Mouse (Mus musculus) liver, embryonic 15.5 days (tissue): ENCODE results near the gene Emc6. TPM values are rescaled to one million over a fixed set of nuclear protein-coding genes. Genes with fewer than 3 reads are reported as not detected.

Experiments
- ATAC-seq: fragments of 200-750 bp; cut with Nextera tagmentation; 2 replicates; pipeline ENCODE4 v1.8.0; 2017; ENCODE audit warnings: moderate number of reproducible peaks, mild to moderate bottlenecking, moderate library complexity; ENCODE audit not compliant: insufficient read depth
- H3K27ac ChIP-seq: fragments of 300-500 bp; sonication (generic); replicated peaks from 2 replicates; pipeline ENCODE4 v1.5.1; 2015; ENCODE audit warnings: mild to moderate bottlenecking, inconsistent platforms
- H3K27me3 ChIP-seq: fragments of 300-500 bp; sonication (generic); 2 replicates; pipeline ENCODE4 v1.6.1; 2015; ENCODE audit warnings: mild to moderate bottlenecking, inconsistent platforms
- H3K36me3 ChIP-seq: fragments of 300-500 bp; sonication (generic); replicated peaks from 2 replicates; pipeline ENCODE4 v1.6.1; 2015; ENCODE audit warnings: moderate library complexity, mild to moderate bottlenecking, inconsistent platforms
- H3K4me1 ChIP-seq: fragments of 300-500 bp; sonication (generic); replicated peaks from 2 replicates; pipeline ENCODE4 v1.6.1; 2015; ENCODE audit warnings: inconsistent platforms
- H3K4me2 ChIP-seq: fragments of 300-500 bp; sonication (generic); 2 replicates; pipeline ENCODE4 v1.6.1; 2015; ENCODE audit warnings: moderate library complexity, mild to moderate bottlenecking, inconsistent platforms
- H3K4me3 ChIP-seq: fragments of 300-500 bp; sonication (generic); replicated peaks from 2 replicates; pipeline ENCODE4 v1.5.1; 2015; ENCODE audit warnings: mild to moderate bottlenecking, inconsistent platforms
- H3K9ac ChIP-seq: fragments of 300-500 bp; sonication (generic); 2 replicates; pipeline ENCODE4 v1.6.1; 2015; ENCODE audit warnings: moderate library complexity, mild to moderate bottlenecking, inconsistent platforms
- H3K9me3 ChIP-seq: fragments of 300-500 bp; sonication (generic); replicated peaks from 2 replicates; pipeline ENCODE4 v1.6.1; 2016; ENCODE audit warnings: inconsistent platforms
- WGBS: fragments of 180-500 bp; shearing (Covaris S2); methylation state at CpG from one replicate; pipeline ENCODE4 v1.1.7; 2015; ENCODE audit warnings: mixed read lengths; ENCODE audit not compliant: insufficient replicate concordance; 5-methylcytosine and 5-hydroxymethylcytosine counted together
- polyA plus RNA-seq: library from polyadenylated mRNA; unstranded; fragments of >200 nt; fragmentation: Nextera tagmentation; extraction: Ambion mirVana; gene quantifications from 2 replicates; pipeline ENCODE4 v1.2.1, GENCODE M21; 2015

Emc6 gene
- polyA plus RNA-seq, result 73.0 and 73.6 TPM in 2 replicates

GRCm38 (mm10) chr11:73176608-73177508, at the start of gene Emc6, which contains the start of gene Tax1bp3:
Emc6 (minus strand) TSS chr11:73177037.
Tax1bp3 (plus strand) TSS chr11:73177083.
- peak within 1 kb of the TSS; percentile 96 for H3K4me3 ChIP-seq
- H3K4me1 ChIP-seq, result peaks cover 42% of the 10 kb centered on the region
- H3K36me3 ChIP-seq, result peaks cover 19% of the 10 kb centered on the region
- H3K9me3 ChIP-seq, result no peaks in the 10 kb centered on the region
- H3K27me3 ChIP-seq, result no peaks in the 10 kb centered on the region
- H3K4me2 ChIP-seq, result peak within 1 kb of the TSS; percentile 97
- H3K9ac ChIP-seq, result peak within 1 kb of the TSS; percentile 84
- WGBS, result under 1% methylated on average over 81 of the region's 81 CpGs
- ATAC-seq, result peak; percentile 98
- H3K27ac ChIP-seq, result peak within 1 kb of the TSS; percentile 82

DNA sequence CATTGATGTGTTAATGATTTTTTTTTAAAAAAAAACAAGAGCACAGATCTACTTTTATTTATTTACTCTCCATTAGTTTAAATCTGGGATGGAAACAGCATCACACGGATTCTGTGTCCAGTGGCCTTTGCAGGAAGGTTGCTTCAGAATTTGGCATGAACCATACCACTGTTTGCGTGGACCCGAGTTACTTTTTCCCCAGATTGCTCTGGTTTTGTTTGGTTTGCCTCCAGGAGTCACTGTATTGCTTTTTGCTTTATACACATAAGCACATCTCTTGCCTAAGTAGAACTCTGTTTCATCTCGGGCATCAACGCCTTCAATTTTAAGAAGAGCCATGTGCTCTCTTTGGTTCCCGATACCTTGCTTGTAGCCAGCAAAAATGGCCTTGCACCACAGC, 49.0 kb upstream of the Emc6 start:
- ATAC-seq, result no peak
- H3K27me3 ChIP-seq, result no peaks in the 10 kb centered on the region
- WGBS, result 64% methylated on average over 6 of the region's 6 CpGs

GRCm38 (mm10) chr11:73223966-73224365, 47.1 kb upstream of the Emc6 start:
- Histone ChIP-seq H3K4me3 (no peak overlapping the region), H3K9ac (no peak overlapping the region), H3K4me2 (no peak overlapping the region), H3K36me3 (no peaks in the 10 kb centered on the region; the same call in 1 of the 2 replicates), H3K9me3 (no peaks in the 10 kb centered on the region), H3K27ac (no peak overlapping the region), H3K27me3 (no peaks in the 10 kb centered on the region), H3K4me1 (no peaks in the 10 kb centered on the region)
- ATAC-seq, result no peak
- WGBS, result 40% methylated on average over 2 of the region's 2 CpGs

More for the DNA sequence above, 49.0 kb upstream of the Emc6 start:
- Histone ChIP-seq H3K27ac (no peak overlapping the region), H3K4me3 (no peak overlapping the region), H3K4me2 (no peak overlapping the region), H3K36me3 (no peaks in the 10 kb centered on the region), H3K4me1 (no peaks in the 10 kb centered on the region), H3K9me3 (no peaks in the 10 kb centered on the region), H3K9ac (no peak overlapping the region)

- no peak overlapping the region for H3K9ac ChIP-seq
Measured at GRCm38 (mm10) chr11:73222846-73223245, 46.0 kb upstream of the Emc6 start.

GRCm38 (mm10) chr11:73220651-73221050, 43.8 kb upstream of the Emc6 start:
- Histone ChIP-seq H3K9me3 (no peaks in the 10 kb centered on the region), H3K36me3 (peaks cover 3% of the 10 kb centered on the region; the same call in 1 of the 2 replicates), H3K27me3 (no peaks in the 10 kb centered on the region), H3K27ac (no peak overlapping the region), H3K9ac (no peak overlapping the region), H3K4me3 (no peak overlapping the region), H3K4me1 (no peaks in the 10 kb centered on the region), H3K4me2 (no peak overlapping the region)
- ATAC-seq, result no peak
- 69% methylated on average over 1 of the region's 1 CpGs for WGBS

More at GRCm38 (mm10) chr11:73222846-73223245, 46.0 kb upstream of the Emc6 start:
- H3K36me3 ChIP-seq, result peaks cover 3% of the 10 kb centered on the region; the same call in 1 of the 2 replicates
- 25% methylated on average over 5 of the region's 5 CpGs for WGBS
- H3K4me1 ChIP-seq, result no peaks in the 10 kb centered on the region
- no peaks in the 10 kb centered on the region for H3K9me3 ChIP-seq
- H3K27ac ChIP-seq, result no peak overlapping the region
- no peak overlapping the region for H3K4me3 ChIP-seq
- no peak for ATAC-seq
- no peaks in the 10 kb centered on the region for H3K27me3 ChIP-seq
- H3K4me2 ChIP-seq, result no peak overlapping the region

- no peaks in the 10 kb centered on the region for H3K27me3 ChIP-seq
- no peaks in the 10 kb centered on the region for H3K4me1 ChIP-seq
- no peak overlapping the region for H3K9ac ChIP-seq
- 34% methylated on average over 2 of the region's 2 CpGs for WGBS
- H3K36me3 ChIP-seq, result peaks cover 3% of the 10 kb centered on the region; the same call in 1 of the 2 replicates
- no peaks in the 10 kb centered on the region for H3K9me3 ChIP-seq
- no peak for ATAC-seq
- no peak overlapping the region for H3K27ac ChIP-seq
- H3K4me2 ChIP-seq, result no peak overlapping the region
- no peak overlapping the region for H3K4me3 ChIP-seq
Measured at GRCm38 (mm10) chr11:73219671-73220070, 42.8 kb upstream of the Emc6 start.

GRCm38 (mm10) chr11:73213956-73214355, 37.1 kb upstream of the Emc6 start:
- no peaks in the 10 kb centered on the region for H3K9me3 ChIP-seq
- peaks cover 3% of the 10 kb centered on the region; the same call in 1 of the 2 replicates for H3K36me3 ChIP-seq
- H3K4me2 ChIP-seq, result no peak overlapping the region
- 57% methylated on average over 3 of the region's 3 CpGs for whole genome bisulfite sequencing
- H3K27ac ChIP-seq, result no peak overlapping the region
- H3K27me3 ChIP-seq, result no peaks in the 10 kb centered on the region
- ATAC-seq, result no peak
- no peaks in the 10 kb centered on the region; the same call in 1 of the 2 replicates for H3K4me1 ChIP-seq
- no peak overlapping the region for H3K4me3 ChIP-seq
- no peak overlapping the region for H3K9ac ChIP-seq

GRCm38 (mm10) chr11:73207621-73208020, 30.8 kb upstream of the Emc6 start:
- no peak overlapping the region for H3K27ac ChIP-seq
- H3K4me1 ChIP-seq, result no peaks in the 10 kb centered on the region; the same call in 1 of the 2 replicates
- no peak overlapping the region for H3K4me2 ChIP-seq
- H3K4me3 ChIP-seq, result no peak overlapping the region
- no peak overlapping the region for H3K9ac ChIP-seq
- ATAC-seq, result no peak
- 68% methylated on average over 2 of the region's 2 CpGs for WGBS
- H3K27me3 ChIP-seq, result no peaks in the 10 kb centered on the region
- H3K9me3 ChIP-seq, result no peaks in the 10 kb centered on the region
- no peaks in the 10 kb centered on the region for H3K36me3 ChIP-seq

DNA sequence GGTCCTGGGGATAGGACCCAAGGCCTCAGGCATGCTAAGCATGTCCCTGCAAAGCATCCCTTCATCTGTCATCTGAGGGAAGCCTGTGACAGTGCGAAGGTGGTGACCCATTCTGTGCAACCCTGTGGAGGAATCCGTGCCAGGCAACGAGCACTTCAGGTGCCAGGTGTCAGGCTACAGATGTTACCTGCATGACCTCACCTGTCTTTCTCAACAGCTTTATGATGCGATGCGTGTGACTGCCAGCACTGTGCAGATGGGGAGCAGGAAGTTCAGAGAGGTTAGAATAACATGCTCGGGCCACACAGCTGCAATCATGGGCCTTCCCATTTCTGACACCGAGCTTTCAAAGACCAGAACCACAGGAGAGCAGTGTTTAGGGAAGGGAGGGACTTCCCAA, 28.4 kb upstream of the Emc6 start:
- peaks cover 10% of the 10 kb centered on the region for H3K4me1 ChIP-seq
- H3K9me3 ChIP-seq, result no peaks in the 10 kb centered on the region
- H3K9ac ChIP-seq, result no peak overlapping the region
- H3K4me2 ChIP-seq, result no peak overlapping the region
- no peak overlapping the region for H3K4me3 ChIP-seq
- ATAC-seq, result no peak
- no peaks in the 10 kb centered on the region for H3K36me3 ChIP-seq
- 64% methylated on average over 7 of the region's 7 CpGs for WGBS
- no peaks in the 10 kb centered on the region for H3K27me3 ChIP-seq
- no peak overlapping the region for H3K27ac ChIP-seq

- no peak overlapping the region for H3K4me3 ChIP-seq
- H3K27ac ChIP-seq, result no peak overlapping the region
- no peak for ATAC-seq
- H3K9ac ChIP-seq, result no peak overlapping the region
- H3K9me3 ChIP-seq, result no peaks in the 10 kb centered on the region
- H3K36me3 ChIP-seq, result no peaks in the 10 kb centered on the region
- H3K27me3 ChIP-seq, result no peaks in the 10 kb centered on the region
- H3K4me2 ChIP-seq, result no peak overlapping the region
- peaks cover 18% of the 10 kb centered on the region for H3K4me1 ChIP-seq
- WGBS, result 74% methylated on average over 8 of the region's 8 CpGs
Measured at GRCm38 (mm10) chr11:73203895-73204294, 27.1 kb upstream of the Emc6 start.

- no peak overlapping the region for H3K9ac ChIP-seq
- H3K27me3 ChIP-seq, result no peaks in the 10 kb centered on the region
- no peaks in the 10 kb centered on the region for H3K9me3 ChIP-seq
- peaks cover 30% of the 10 kb centered on the region for H3K4me1 ChIP-seq
- WGBS, result 36% methylated on average over 4 of the region's 4 CpGs
- no peaks in the 10 kb centered on the region for H3K36me3 ChIP-seq
- no peak overlapping the region for H3K4me2 ChIP-seq
- no peak overlapping the region for H3K4me3 ChIP-seq
- no peak overlapping the region for H3K27ac ChIP-seq
- no peak for ATAC-seq
Measured at GRCm38 (mm10) chr11:73201597-73201996, 24.8 kb upstream of the Emc6 start.
